Mouse (Mus musculus): ENCODE data around the gene Mpped2. TPM values are rescaled to one million over a fixed set of nuclear protein-coding genes. Genes with fewer than 3 reads are reported as not detected.

The Mpped2 gene
- polyA plus RNA-seq, 1 experiment from 2014 or later: 102 TPM

GRCm38 (mm10) chr2:106837241-106837640 is 144.2 kb downstream of the Mpped2 start:
- peak; percentile 66 for DNase-seq (ENCODE audit: low spot score)
- no peak overlapping the region for H3K27ac ChIP-seq (replicated peaks; ENCODE audit: low read depth, low read length)

GRCm38 (mm10) chr2:106844147-106844546 is 151.1 kb downstream of the Mpped2 start:
- Histone ChIP-seq H3K27ac (replicated peaks; ENCODE audit: low read depth, low read length) (no peak overlapping the region; the same call in 1 of the 2 replicates), H3K9ac (replicated peaks; ENCODE audit: low read length) (no peak overlapping the region), H3K27me3 (ENCODE audit: control insufficient read depth, insufficient read depth, low read length) (no peaks in the 10 kb centered on the region), H3K4me1 (ENCODE audit: control insufficient read depth, insufficient read depth, low read length) (no peaks in the 10 kb centered on the region), H3K4me3 (ENCODE audit: low read depth, low read length) (no peak overlapping the region), H3K9me3 (replicated peaks; ENCODE audit: control insufficient read depth, low read length) (no peaks in the 10 kb centered on the region), H3K36me3 (replicated peaks; ENCODE audit: control insufficient read depth, insufficient read depth, low read depth, low read length) (no peaks in the 10 kb centered on the region), H3K4me2 (ENCODE audit: low read depth, low read length) (no peak overlapping the region)
- DNase-seq (ENCODE audit: low spot score) (no peak), ATAC-seq (replicated peaks; ENCODE audit: insufficient number of reproducible peaks, low FRiP score, low TSS enrichment, low read depth) (no peak)
- WGBS: 69% methylated on average over 9 of the region's 9 CpGs

More at GRCm38 (mm10) chr2:106837241-106837640, 144.2 kb downstream of the Mpped2 start:
- H3K9me3 ChIP-seq (replicated peaks; ENCODE audit: control insufficient read depth, low read length): no peaks in the 10 kb centered on the region
- H3K9ac ChIP-seq (replicated peaks; ENCODE audit: low read length): no peak overlapping the region
- ATAC-seq (replicated peaks; ENCODE audit: insufficient number of reproducible peaks, low FRiP score, low TSS enrichment, low read depth): no peak
- WGBS: 50% methylated on average over 4 of the region's 4 CpGs
- no peak overlapping the region for H3K4me2 ChIP-seq (ENCODE audit: low read depth, low read length)
- no peak overlapping the region for H3K4me3 ChIP-seq (ENCODE audit: low read depth, low read length)
- peaks cover 4% of the 10 kb centered on the region for H3K4me1 ChIP-seq (ENCODE audit: control insufficient read depth, insufficient read depth, low read length)
- no peaks in the 10 kb centered on the region for H3K36me3 ChIP-seq (replicated peaks; ENCODE audit: control insufficient read depth, insufficient read depth, low read depth, low read length)
- no peaks in the 10 kb centered on the region for H3K27me3 ChIP-seq (ENCODE audit: control insufficient read depth, insufficient read depth, low read length)

GRCm38 (mm10) chr2:106844766-106845678 is 152.0 kb downstream of the Mpped2 start:
- ATAC-seq (replicated peaks; ENCODE audit: insufficient number of reproducible peaks, low FRiP score, low TSS enrichment, low read depth): no peak
- 57% methylated on average over 10 of the region's 10 CpGs for WGBS
- no peak for DNase-seq (ENCODE audit: low spot score)
- H3K9ac ChIP-seq (replicated peaks; ENCODE audit: low read length): no peak overlapping the region
- H3K36me3 ChIP-seq (replicated peaks; ENCODE audit: control insufficient read depth, insufficient read depth, low read depth, low read length): no peaks in the 10 kb centered on the region
- H3K9me3 ChIP-seq (replicated peaks; ENCODE audit: control insufficient read depth, low read length): no peaks in the 10 kb centered on the region
- H3K4me2 ChIP-seq (ENCODE audit: low read depth, low read length): no peak overlapping the region
- no peak overlapping the region for H3K4me3 ChIP-seq (ENCODE audit: low read depth, low read length)
- H3K27me3 ChIP-seq (ENCODE audit: control insufficient read depth, insufficient read depth, low read length): no peaks in the 10 kb centered on the region
- no peak overlapping the region; the same call in 1 of the 2 replicates for H3K27ac ChIP-seq (replicated peaks; ENCODE audit: low read depth, low read length)
- no peaks in the 10 kb centered on the region for H3K4me1 ChIP-seq (ENCODE audit: control insufficient read depth, insufficient read depth, low read length)

GRCm38 (mm10) chr2:106846511-106846910 is 153.4 kb downstream of the Mpped2 start:
- Histone ChIP-seq H3K4me2 (ENCODE audit: low read depth, low read length) (no peak overlapping the region), H3K9ac (replicated peaks; ENCODE audit: low read length) (no peak overlapping the region), H3K27me3 (ENCODE audit: control insufficient read depth, insufficient read depth, low read length) (no peaks in the 10 kb centered on the region), H3K27ac (replicated peaks; ENCODE audit: low read depth, low read length) (no peak overlapping the region), H3K9me3 (replicated peaks; ENCODE audit: control insufficient read depth, low read length) (no peaks in the 10 kb centered on the region), H3K36me3 (replicated peaks; ENCODE audit: control insufficient read depth, insufficient read depth, low read depth, low read length) (no peaks in the 10 kb centered on the region), H3K4me1 (ENCODE audit: control insufficient read depth, insufficient read depth, low read length) (no peaks in the 10 kb centered on the region), H3K4me3 (ENCODE audit: low read depth, low read length) (no peak overlapping the region)
- WGBS: 42% methylated on average over 4 of the region's 4 CpGs
- ATAC-seq (replicated peaks; ENCODE audit: insufficient number of reproducible peaks, low FRiP score, low TSS enrichment, low read depth): no peak
- DNase-seq (ENCODE audit: low spot score): no peak

GRCm38 (mm10) chr2:106849389-106849788 is 156.3 kb downstream of the Mpped2 start:
- no peak overlapping the region for H3K4me2 ChIP-seq (ENCODE audit: low read depth, low read length)
- WGBS: 65% methylated on average over 9 of the region's 9 CpGs
- DNase-seq (ENCODE audit: low spot score): no peak
- H3K36me3 ChIP-seq (replicated peaks; ENCODE audit: control insufficient read depth, insufficient read depth, low read depth, low read length): no peaks in the 10 kb centered on the region
- ATAC-seq (replicated peaks; ENCODE audit: insufficient number of reproducible peaks, low FRiP score, low TSS enrichment, low read depth): peak; percentile 41; the same call in 1 of the 2 replicates
- no peak overlapping the region for H3K9ac ChIP-seq (replicated peaks; ENCODE audit: low read length)
- no peaks in the 10 kb centered on the region for H3K4me1 ChIP-seq (ENCODE audit: control insufficient read depth, insufficient read depth, low read length)
- no peak overlapping the region for H3K27ac ChIP-seq (replicated peaks; ENCODE audit: low read depth, low read length)
- H3K4me3 ChIP-seq (ENCODE audit: low read depth, low read length): no peak overlapping the region
- no peaks in the 10 kb centered on the region for H3K27me3 ChIP-seq (ENCODE audit: control insufficient read depth, insufficient read depth, low read length)
- H3K9me3 ChIP-seq (replicated peaks; ENCODE audit: control insufficient read depth, low read length): no peaks in the 10 kb centered on the region

GRCm38 (mm10) chr2:106851515-106851914 is 158.4 kb downstream of the Mpped2 start:
- H3K4me2 ChIP-seq (ENCODE audit: low read depth, low read length): no peak overlapping the region
- ATAC-seq (replicated peaks; ENCODE audit: insufficient number of reproducible peaks, low FRiP score, low TSS enrichment, low read depth) (no peak), DNase-seq (ENCODE audit: low spot score) (no peak)
- no peak overlapping the region for H3K9ac ChIP-seq (replicated peaks; ENCODE audit: low read length)
- H3K9me3 ChIP-seq (replicated peaks; ENCODE audit: control insufficient read depth, low read length): no peaks in the 10 kb centered on the region
- 85% methylated on average over 8 of the region's 8 CpGs for WGBS
- H3K27me3 ChIP-seq (ENCODE audit: control insufficient read depth, insufficient read depth, low read length): no peaks in the 10 kb centered on the region
- peaks cover 5% of the 10 kb centered on the region; the same call in 1 of the 2 replicates for H3K4me1 ChIP-seq (ENCODE audit: control insufficient read depth, insufficient read depth, low read length)
- no peak overlapping the region for H3K27ac ChIP-seq (replicated peaks; ENCODE audit: low read depth, low read length)
- no peaks in the 10 kb centered on the region for H3K36me3 ChIP-seq (replicated peaks; ENCODE audit: control insufficient read depth, insufficient read depth, low read depth, low read length)
- H3K4me3 ChIP-seq (ENCODE audit: low read depth, low read length): no peak overlapping the region

GRCm38 (mm10) chr2:106854213-106854612 is 161.1 kb downstream of the Mpped2 start:
- ATAC-seq (replicated peaks; ENCODE audit: insufficient number of reproducible peaks, low FRiP score, low TSS enrichment, low read depth): no peak
- H3K4me2 ChIP-seq (ENCODE audit: low read depth, low read length): no peak overlapping the region
- H3K36me3 ChIP-seq (replicated peaks; ENCODE audit: control insufficient read depth, insufficient read depth, low read depth, low read length): no peaks in the 10 kb centered on the region
- no peaks in the 10 kb centered on the region for H3K9me3 ChIP-seq (replicated peaks; ENCODE audit: control insufficient read depth, low read length)
- no peak overlapping the region for H3K27ac ChIP-seq (replicated peaks; ENCODE audit: low read depth, low read length)
- WGBS: 68% methylated on average over 4 of the region's 4 CpGs
- no peaks in the 10 kb centered on the region for H3K27me3 ChIP-seq (ENCODE audit: control insufficient read depth, insufficient read depth, low read length)
- H3K9ac ChIP-seq (replicated peaks; ENCODE audit: low read length): no peak overlapping the region
- DNase-seq (ENCODE audit: low spot score): no peak
- no peak overlapping the region for H3K4me3 ChIP-seq (ENCODE audit: low read depth, low read length)
- H3K4me1 ChIP-seq (ENCODE audit: control insufficient read depth, insufficient read depth, low read length): peaks cover 5% of the 10 kb centered on the region; the same call in 1 of the 2 replicates

- no peak for DNase-seq (ENCODE audit: low spot score)
- H3K27me3 ChIP-seq (ENCODE audit: control insufficient read depth, insufficient read depth, low read length): no peaks in the 10 kb centered on the region
- no peaks in the 10 kb centered on the region for H3K36me3 ChIP-seq (replicated peaks; ENCODE audit: control insufficient read depth, insufficient read depth, low read depth, low read length)
- H3K4me2 ChIP-seq (ENCODE audit: low read depth, low read length): no peak overlapping the region
- H3K4me3 ChIP-seq (ENCODE audit: low read depth, low read length): no peak overlapping the region
- peaks cover 5% of the 10 kb centered on the region; the same call in 1 of the 2 replicates for H3K4me1 ChIP-seq (ENCODE audit: control insufficient read depth, insufficient read depth, low read length)
- H3K9ac ChIP-seq (replicated peaks; ENCODE audit: low read length): no peak overlapping the region
- 48% methylated on average over 8 of the region's 8 CpGs for WGBS
- H3K9me3 ChIP-seq (replicated peaks; ENCODE audit: control insufficient read depth, low read length): no peaks in the 10 kb centered on the region
- no peak overlapping the region for H3K27ac ChIP-seq (replicated peaks; ENCODE audit: low read depth, low read length)
- no peak for ATAC-seq (replicated peaks; ENCODE audit: insufficient number of reproducible peaks, low FRiP score, low TSS enrichment, low read depth)
Measured at GRCm38 (mm10) chr2:106854758-106855157, 161.7 kb downstream of the Mpped2 start.

Data from embryonic facial prominence, embryonic 11.5 days (tissue).